Mouse (Mus musculus) forebrain, embryonic 10.5 days (tissue): ENCODE data around the gene Gm43302. TPM values are rescaled to one million over a fixed set of nuclear protein-coding genes. Genes with fewer than 3 reads are reported as not detected.
"Not testable (repeated sequence)": the region's sequence is repeated elsewhere in the genome, so short reads cannot be mapped to it uniquely, and the experiment has no call there.

Source experiments
- DNase-seq: peaks from one replicate; pipeline ENCODE4 v3.0.0-alpha.2; 2017; ENCODE audit warnings: low spot score; ENCODE audit errors: extremely low spot score
- H3K27ac ChIP-seq: fragments of 300-500 bp; sonication (generic); 2 replicates; pipeline ENCODE4 v1.5.1; 2016; ENCODE audit warnings: mild to moderate bottlenecking
- H3K27me3 ChIP-seq: fragments of 300-500 bp; sonication (generic); 2 replicates; pipeline ENCODE4 v1.6.1; 2016; ENCODE audit warnings: mild to moderate bottlenecking; ENCODE audit not compliant: poor library complexity, severe bottlenecking
- H3K36me3 ChIP-seq: fragments of 300-500 bp; sonication (generic); replicated peaks from 2 replicates; pipeline ENCODE4 v1.6.1; 2016; ENCODE audit warnings: mild to moderate bottlenecking, moderate library complexity
- H3K4me1 ChIP-seq: fragments of 300-500 bp; sonication (generic); 2 replicates; pipeline ENCODE4 v1.6.1; 2016
- H3K4me3 ChIP-seq: fragments of 300-500 bp; sonication (generic); 2 replicates; pipeline ENCODE4 v1.5.1; 2016; ENCODE audit warnings: mild to moderate bottlenecking, moderate library complexity
- H3K9me3 ChIP-seq: fragments of 300-500 bp; sonication (generic); 2 replicates; pipeline ENCODE4 v1.6.1; 2016; ENCODE audit warnings: mild to moderate bottlenecking, moderate library complexity
- WGBS: fragments of 180-500 bp; shearing (Covaris S2); methylation state at CpG from one replicate; pipeline ENCODE4 v1.1.7; 2016; 5-methylcytosine and 5-hydroxymethylcytosine counted together
- polyA plus RNA-seq: library from polyadenylated mRNA; unstranded; fragments of >200 nt; fragmentation: Nextera tagmentation; extraction: Ambion mirVana; gene quantifications from 2 replicates; pipeline ENCODE4 v1.2.1, GENCODE M21; 2016

Gene Gm43302
- not detected in 2 replicates for polyA plus RNA-seq

GRCm38 (mm10) chr5:105293226-105294165 lies at the start of gene Gm43302, which contains the start of gene Gbp6:
Gm43302 (minus strand) TSS chr5:105293695.
Gbp6 (minus strand) TSS chr5:105293698.
- H3K27ac ChIP-seq, DNase-seq, H3K4me3 ChIP-seq, H3K36me3 ChIP-seq, H3K4me1 ChIP-seq, H3K9me3 ChIP-seq, H3K27me3 ChIP-seq: not testable (repeated sequence)
- WGBS, result 64% methylated on average over 3 of the region's 3 CpGs

DNA sequence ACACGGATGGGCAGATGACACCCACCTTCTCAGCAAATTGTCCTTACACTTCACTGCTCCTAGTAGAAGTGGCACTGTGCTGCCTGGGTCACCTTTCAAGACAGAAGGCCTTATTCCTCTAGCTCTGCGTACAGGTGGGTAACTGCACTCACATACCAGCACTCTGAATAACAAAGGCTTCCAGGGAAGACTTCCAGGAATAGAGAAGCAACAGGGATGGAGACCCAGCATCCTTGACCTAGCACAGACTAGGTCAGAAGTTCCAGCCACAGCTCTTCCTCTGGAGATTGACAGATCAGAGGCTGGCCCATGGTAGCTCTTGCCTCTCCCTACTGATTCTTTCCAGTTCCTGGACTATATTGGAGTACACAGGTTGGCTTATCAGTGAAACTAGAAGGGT lies 47.8 kb upstream of the Gm43302 start:
- no peaks in the 10 kb centered on the region for H3K27me3 ChIP-seq
- H3K4me1 ChIP-seq, result no peaks in the 10 kb centered on the region
- H3K9me3 ChIP-seq, result no peaks in the 10 kb centered on the region
- H3K4me3 ChIP-seq, result no peak overlapping the region
- no peak for DNase-seq
- 80% methylated on average over 2 of the region's 2 CpGs for WGBS
- no peaks in the 10 kb centered on the region for H3K36me3 ChIP-seq
- H3K27ac ChIP-seq, result no peak overlapping the region

GRCm38 (mm10) chr5:105322543-105322942 lies 29.0 kb upstream of the Gm43302 start:
- Histone ChIP-seq H3K27me3 (no peaks in the 10 kb centered on the region), H3K9me3 (no peaks in the 10 kb centered on the region), H3K4me3 (no peak overlapping the region), H3K4me1 (no peaks in the 10 kb centered on the region), H3K27ac (no peak overlapping the region), H3K36me3 (no peaks in the 10 kb centered on the region)
- 71% methylated on average over 2 of the region's 2 CpGs for WGBS
- no peak for DNase-seq

- H3K4me3 ChIP-seq, result no peak overlapping the region
- H3K4me1 ChIP-seq, result no peaks in the 10 kb centered on the region
- H3K9me3 ChIP-seq, result no peaks in the 10 kb centered on the region
- no peaks in the 10 kb centered on the region for H3K27me3 ChIP-seq
- 79% methylated on average over 2 of the region's 2 CpGs for WGBS
- DNase-seq, result no peak
- H3K36me3 ChIP-seq, result no peaks in the 10 kb centered on the region
- no peak overlapping the region for H3K27ac ChIP-seq
Measured at GRCm38 (mm10) chr5:105310941-105311340, 17.4 kb upstream of the Gm43302 start.

DNA sequence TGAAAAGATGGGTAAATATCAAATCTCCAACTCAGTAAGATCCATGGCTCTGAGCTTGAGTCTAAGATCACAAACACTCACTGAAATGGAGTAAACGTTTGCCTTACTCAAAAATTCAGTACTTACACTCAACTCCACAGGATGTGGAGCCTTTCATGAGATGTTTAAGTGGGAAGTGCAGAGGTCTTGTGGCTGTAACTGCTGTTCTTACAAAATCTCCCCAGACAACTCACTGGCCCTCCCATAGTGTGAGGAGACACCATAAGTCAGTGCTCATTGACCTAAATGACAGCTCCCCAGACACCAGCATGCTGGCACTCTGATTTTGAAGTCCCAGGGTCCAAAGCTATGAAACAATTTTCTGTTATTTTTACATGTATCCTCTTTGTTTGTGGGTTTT lies 15.7 kb upstream of the Gm43302 start:
- not testable (repeated sequence) for H3K27ac ChIP-seq, H3K9me3 ChIP-seq, DNase-seq, H3K4me3 ChIP-seq, H3K4me1 ChIP-seq, H3K27me3 ChIP-seq, H3K36me3 ChIP-seq
- WGBS, result 60% methylated on average over 1 of the region's 1 CpGs

GRCm38 (mm10) chr5:105306946-105307345 lies 13.5 kb upstream of the Gm43302 start:
- not testable (repeated sequence) for H3K4me3 ChIP-seq

GRCm38 (mm10) chr5:105306159-105306581 lies 12.7 kb upstream of the Gm43302 start:
- no peak overlapping the region for H3K4me3 ChIP-seq
- H3K9me3 ChIP-seq, result no peaks in the 10 kb centered on the region
- no peak overlapping the region for H3K27ac ChIP-seq
- H3K36me3 ChIP-seq, result no peaks in the 10 kb centered on the region
- no peak for DNase-seq
- no peaks in the 10 kb centered on the region for H3K27me3 ChIP-seq
- WGBS, result 94% methylated on average over 1 of the region's 1 CpGs
- peaks cover 6% of the 10 kb centered on the region for H3K4me1 ChIP-seq

More at GRCm38 (mm10) chr5:105306946-105307345, 13.5 kb upstream of the Gm43302 start:
- not testable (repeated sequence) for DNase-seq, H3K36me3 ChIP-seq, H3K9me3 ChIP-seq, H3K27ac ChIP-seq, H3K27me3 ChIP-seq, H3K4me1 ChIP-seq

- not testable (repeated sequence) for H3K4me1 ChIP-seq, H3K36me3 ChIP-seq, H3K27ac ChIP-seq, DNase-seq, H3K9me3 ChIP-seq, H3K4me3 ChIP-seq, H3K27me3 ChIP-seq
- WGBS, result 94% methylated on average over 4 of the region's 4 CpGs
Measured at GRCm38 (mm10) chr5:105305671-105306070, 12.2 kb upstream of the Gm43302 start.

- H3K36me3 ChIP-seq, result no peaks in the 10 kb centered on the region
- H3K27me3 ChIP-seq, result no peaks in the 10 kb centered on the region
- WGBS, result 62% methylated on average over 4 of the region's 4 CpGs
- no peak overlapping the region for H3K4me3 ChIP-seq
- DNase-seq, result no peak
- no peaks in the 10 kb centered on the region for H3K9me3 ChIP-seq
- peaks cover 6% of the 10 kb centered on the region for H3K4me1 ChIP-seq
- H3K27ac ChIP-seq, result no peak overlapping the region
Measured at GRCm38 (mm10) chr5:105301963-105302362, 8.5 kb upstream of the Gm43302 start.

- no peak for DNase-seq
- Histone ChIP-seq H3K4me3 (no peak overlapping the region), H3K4me1 (peaks cover 6% of the 10 kb centered on the region), H3K27ac (no peak overlapping the region), H3K9me3 (no peaks in the 10 kb centered on the region), H3K36me3 (no peaks in the 10 kb centered on the region), H3K27me3 (no peaks in the 10 kb centered on the region)
- WGBS, result 37% methylated on average over 2 of the region's 2 CpGs
Measured at GRCm38 (mm10) chr5:105301531-105301930, 8.0 kb upstream of the Gm43302 start.

- H3K27me3 ChIP-seq, result no peaks in the 10 kb centered on the region
- H3K36me3 ChIP-seq, result no peaks in the 10 kb centered on the region
- no peaks in the 10 kb centered on the region for H3K4me1 ChIP-seq
- whole genome bisulfite sequencing, result 90% methylated on average over 3 of the region's 3 CpGs
- H3K27ac ChIP-seq, result no peak overlapping the region
- no peak for DNase-seq
- no peak overlapping the region for H3K4me3 ChIP-seq
- H3K9me3 ChIP-seq, result no peaks in the 10 kb centered on the region
Measured at GRCm38 (mm10) chr5:105295746-105296145, 2.3 kb upstream of the Gm43302 start.

GRCm38 (mm10) chr5:105292492-105292891 lies 1.0 kb downstream of the Gm43302 start:
- H3K4me1 ChIP-seq, result no peaks in the 10 kb centered on the region
- WGBS, result 86% methylated on average over 1 of the region's 1 CpGs
- no peaks in the 10 kb centered on the region for H3K27me3 ChIP-seq
- no peak overlapping the region for H3K4me3 ChIP-seq
- no peak for DNase-seq
- no peaks in the 10 kb centered on the region for H3K36me3 ChIP-seq
- H3K27ac ChIP-seq, result no peak overlapping the region
- no peaks in the 10 kb centered on the region for H3K9me3 ChIP-seq

DNA sequence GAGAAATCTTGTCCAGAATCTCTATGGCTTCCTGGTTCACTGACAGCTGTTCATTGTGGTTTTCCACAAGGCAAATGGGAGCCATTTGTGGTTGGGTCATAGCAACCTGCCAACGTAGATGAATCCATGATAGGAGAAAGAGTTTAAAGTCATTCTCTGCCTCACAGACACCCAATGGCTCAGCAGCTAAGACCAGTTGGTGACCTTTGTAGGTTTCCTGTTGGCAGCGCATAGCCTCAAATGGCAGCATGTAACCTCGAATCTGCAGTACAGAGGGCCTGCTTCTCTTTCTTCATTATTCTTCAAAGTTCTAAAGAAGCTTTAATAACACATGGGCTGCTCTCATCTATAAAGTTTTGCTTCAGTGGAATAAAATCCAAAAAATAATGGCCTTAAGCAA lies 2.6 kb downstream of the Gm43302 start:
- H3K36me3 ChIP-seq, H3K27ac ChIP-seq, H3K4me3 ChIP-seq, H3K9me3 ChIP-seq, DNase-seq, H3K4me1 ChIP-seq, H3K27me3 ChIP-seq: not testable (repeated sequence)
- WGBS, result 96% methylated on average over 3 of the region's 3 CpGs
